Mouse (Mus musculus) ES-Bruce4 (cell line): ENCODE results near the gene Lrp6. TPM values are rescaled to one million over a fixed set of nuclear protein-coding genes. Genes with fewer than 3 reads are reported as not detected.

ENCODE experiments used
- H3K27ac ChIP-seq: 2 replicates; pipeline ENCODE4 v1.5.1; 2012; ENCODE audit warnings: low read length, inconsistent platforms; ENCODE audit not compliant: insufficient read depth
- H3K27me3 ChIP-seq: 2 replicates; pipeline ENCODE4 v1.6.1; 2012; ENCODE audit warnings: mild to moderate bottlenecking, low read length, inconsistent platforms; ENCODE audit not compliant: control insufficient read depth, poor library complexity, insufficient read depth, severe bottlenecking
- H3K36me3 ChIP-seq: 2 replicates; pipeline ENCODE4 v1.6.1; 2012; ENCODE audit warnings: inconsistent platforms, mild to moderate bottlenecking, low read length, moderate library complexity; ENCODE audit not compliant: control insufficient read depth, poor library complexity, insufficient read depth, severe bottlenecking
- H3K4me1 ChIP-seq: one replicate; pipeline ENCODE4 v1.8.1; 2011; ENCODE audit warnings: low read length; ENCODE audit not compliant: control insufficient read depth, insufficient read depth
- H3K4me3 ChIP-seq: 2 replicates; pipeline ENCODE4 v1.5.1; 2011; ENCODE audit warnings: low read depth, mild to moderate bottlenecking, low read length
- H3K9ac ChIP-seq: 2 replicates; pipeline ENCODE4 v1.6.1; 2012; ENCODE audit warnings: low read depth, mild to moderate bottlenecking, inconsistent platforms; ENCODE audit not compliant: poor library complexity, severe bottlenecking
- H3K9me3 ChIP-seq: replicated peaks from 2 replicates; pipeline ENCODE4 v1.6.1; 2012; ENCODE audit warnings: mild to moderate bottlenecking, low read length, inconsistent platforms; ENCODE audit not compliant: control insufficient read depth, poor library complexity, insufficient read depth, severe bottlenecking
- CTCF ChIP-seq: IDR thresholded peaks from one replicate; pipeline ENCODE4 v1.8.1; 2011; ENCODE audit warnings: low read depth, low read length
- EP300 ChIP-seq: IDR thresholded peaks from 2 replicates; pipeline ENCODE4 v1.6.1; 2011; ENCODE audit warnings: low read depth, low read length; ENCODE audit not compliant: insufficient read depth
- POLR2A ChIP-seq: IDR thresholded peaks from one replicate; pipeline ENCODE4 v1.8.1; 2011; ENCODE audit warnings: low read length; ENCODE audit not compliant: insufficient read depth
- polyA plus RNA-seq: library from polyadenylated mRNA; stranded (reverse); fragments of >200 nt; gene quantifications from 2 replicates; pipeline ENCODE4 v1.2.4, GENCODE M21; 2011; ENCODE audit warnings: low read depth; ENCODE audit not compliant: missing spikeins, insufficient read depth, insufficient read length

Gene Lrp6
- polyA plus RNA-seq, 1 experiment = 46.3 TPM

- H3K27me3 ChIP-seq = no peaks in the 10 kb centered on the region
- H3K36me3 ChIP-seq = no peaks in the 10 kb centered on the region
- H3K9ac ChIP-seq = no peak overlapping the region
- H3K9me3 ChIP-seq = no peaks in the 10 kb centered on the region
- no peak overlapping the region for H3K27ac ChIP-seq
- H3K4me3 ChIP-seq = no peak overlapping the region
- no peaks in the 10 kb centered on the region for H3K4me1 ChIP-seq
- TF ChIP-seq CTCF (no peak), EP300 (no peak), POLR2A (no peak)
Observed at GRCm38 (mm10) chr6:134494828-134495698, 71.7 kb downstream of the Lrp6 start.

GRCm38 (mm10) chr6:134489637-134490036 is 77.1 kb downstream of the Lrp6 start:
- no peak overlapping the region for H3K4me3 ChIP-seq

DNA sequence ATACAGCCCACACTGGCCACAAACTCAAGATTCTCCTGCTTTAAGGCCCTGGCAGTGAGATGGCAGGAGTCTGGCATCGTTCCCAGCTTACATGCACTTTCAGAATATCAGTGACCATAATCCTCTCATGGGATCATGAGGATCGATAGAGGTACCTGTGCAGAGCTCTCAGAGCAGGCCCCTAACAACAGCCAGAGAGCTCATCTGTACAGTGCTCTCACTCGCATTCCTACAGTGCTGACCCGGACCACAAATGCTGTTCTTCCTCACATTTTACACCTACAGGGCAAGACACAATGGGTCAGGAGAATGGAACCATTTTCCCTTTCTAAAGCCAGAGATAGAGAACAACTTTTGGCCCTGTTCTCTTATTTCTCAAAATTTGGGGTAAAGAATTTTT is 77.6 kb downstream of the Lrp6 start:
- Histone ChIP-seq H3K36me3 (peaks cover 18% of the 10 kb centered on the region), H3K4me1 (no peaks in the 10 kb centered on the region)
- TF ChIP-seq EP300 (no peak), CTCF (no peak), POLR2A (no peak)

More at GRCm38 (mm10) chr6:134489637-134490036, 77.1 kb downstream of the Lrp6 start:
- no peaks in the 10 kb centered on the region for H3K27me3 ChIP-seq
- H3K9ac ChIP-seq = no peak overlapping the region
- no peaks in the 10 kb centered on the region for H3K4me1 ChIP-seq
- TF ChIP-seq CTCF = no peak
- TF ChIP-seq EP300 = no peak
- no peak for TF ChIP-seq POLR2A
- H3K36me3 ChIP-seq = peaks cover 13% of the 10 kb centered on the region
- no peak overlapping the region for H3K27ac ChIP-seq
- H3K9me3 ChIP-seq = no peaks in the 10 kb centered on the region

DNA sequence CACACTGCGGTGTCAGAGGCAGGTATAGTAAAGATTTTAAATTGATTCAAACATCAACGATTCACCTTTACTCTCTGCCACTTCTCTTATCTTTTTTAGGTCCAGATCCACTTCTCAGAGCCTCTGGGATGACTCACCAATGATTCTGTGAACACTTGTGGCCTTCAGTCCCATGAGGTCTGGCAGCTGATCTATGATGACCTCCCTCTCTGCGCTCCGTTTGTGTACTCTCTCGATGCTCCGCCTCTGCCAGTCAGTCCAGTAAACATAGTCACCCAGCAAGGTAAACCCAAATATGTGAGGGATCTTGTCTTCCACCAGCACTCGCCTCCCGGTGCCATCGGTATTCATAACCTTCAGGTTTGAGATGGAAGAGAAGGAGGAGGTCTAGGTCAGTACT is 80.4 kb downstream of the Lrp6 start:
- no peak overlapping the region for H3K9ac ChIP-seq
- no peaks in the 10 kb centered on the region for H3K4me1 ChIP-seq
- no peak overlapping the region for H3K4me3 ChIP-seq
- no peaks in the 10 kb centered on the region for H3K27me3 ChIP-seq
- H3K36me3 ChIP-seq = peaks cover 22% of the 10 kb centered on the region
- no peaks in the 10 kb centered on the region for H3K9me3 ChIP-seq
- H3K27ac ChIP-seq = no peak overlapping the region
- TF ChIP-seq CTCF (no peak), POLR2A (no peak), EP300 (no peak)

More for the DNA sequence above, 77.6 kb downstream of the Lrp6 start:
- Histone ChIP-seq H3K9me3 (no peaks in the 10 kb centered on the region), H3K27ac (no peak overlapping the region), H3K9ac (no peak overlapping the region), H3K4me3 (no peak overlapping the region), H3K27me3 (no peaks in the 10 kb centered on the region)

DNA sequence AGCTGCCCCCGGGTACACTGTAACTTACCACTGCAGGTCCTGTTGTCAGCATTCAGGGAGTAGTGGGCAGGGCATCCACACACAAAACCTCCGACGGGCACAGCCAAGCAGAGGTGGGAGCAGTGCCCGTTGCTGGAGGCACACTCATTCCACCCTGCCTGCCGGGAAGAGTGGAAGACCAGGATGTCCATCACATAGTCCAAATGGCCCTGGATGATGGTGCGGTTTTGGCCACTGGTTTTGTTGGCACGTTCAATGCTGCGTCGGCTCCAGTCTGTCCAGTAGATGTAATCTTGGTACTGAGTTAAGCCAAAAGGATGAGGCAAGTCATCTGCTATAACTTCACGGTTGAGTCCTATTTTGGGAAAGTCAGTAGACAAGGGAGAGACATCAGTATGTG is 87.3 kb downstream of the Lrp6 start:
- peaks cover 15% of the 10 kb centered on the region for H3K36me3 ChIP-seq
- TF ChIP-seq EP300 (no peak), CTCF (no peak), POLR2A (no peak)
- no peak overlapping the region for H3K27ac ChIP-seq
- H3K9ac ChIP-seq = no peak overlapping the region
- H3K4me1 ChIP-seq = no peaks in the 10 kb centered on the region
- H3K9me3 ChIP-seq = no peaks in the 10 kb centered on the region
- H3K27me3 ChIP-seq = no peaks in the 10 kb centered on the region
- no peak overlapping the region for H3K4me3 ChIP-seq

DNA sequence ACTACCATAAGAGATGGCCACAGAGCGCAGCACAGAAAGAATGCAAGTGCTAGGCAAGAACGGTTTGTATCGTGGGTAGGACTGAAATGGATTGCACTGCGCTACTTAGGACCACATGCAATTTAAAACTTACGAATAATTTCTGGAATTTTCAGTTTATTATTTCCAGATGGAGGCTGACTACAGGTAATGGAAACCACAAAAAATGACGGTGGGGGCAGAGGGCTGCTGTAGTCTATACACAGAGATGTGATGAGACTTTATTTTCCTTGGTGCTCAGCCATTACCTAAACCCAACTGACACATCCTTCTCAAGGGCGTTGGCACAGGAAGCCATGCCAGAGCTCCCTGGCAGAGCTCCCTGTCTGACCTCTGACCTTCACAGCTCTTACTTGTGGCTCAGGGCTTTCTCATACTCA is 93.6 kb downstream of the Lrp6 start:
- H3K27ac ChIP-seq = no peak overlapping the region
- no peaks in the 10 kb centered on the region for H3K27me3 ChIP-seq
- no peak overlapping the region for H3K9ac ChIP-seq
- TF ChIP-seq POLR2A (no peak), EP300 (no peak), CTCF (no peak)
- no peaks in the 10 kb centered on the region for H3K9me3 ChIP-seq
- H3K36me3 ChIP-seq = peaks cover 5% of the 10 kb centered on the region
- no peaks in the 10 kb centered on the region for H3K4me1 ChIP-seq
- no peak overlapping the region for H3K4me3 ChIP-seq
